Mouse (Mus musculus): ENCODE data around the gene Gm13199.

GRCm38 (mm10) chr2:5894296-5894695 lies 31.6 kb upstream of the Gm13199 start:
- TF ChIP-seq CTCF (IDR thresholded peaks at IDR 0.05) (no peak), POLR2A (IDR thresholded peaks at IDR 0.05; ENCODE audit: insufficient read depth, low read depth, low read length) (no peak)
